Mouse (Mus musculus) cerebellum, adult 9-11 months (tissue): ENCODE results near the gene Cd207.
"Not testable (repeated sequence)": the region's sequence is repeated elsewhere in the genome, so short reads cannot be mapped to it uniquely, and the experiment has no call there.

Experiments used
- DNase-seq: peaks from one replicate; pipeline ENCODE4 v3.0.0; 2022

Cd207 gene

GRCm38 (mm10) chr6:83696684-83697083, 19.0 kb upstream of the Cd207 start:
- DNase-seq, result no peak

DNA sequence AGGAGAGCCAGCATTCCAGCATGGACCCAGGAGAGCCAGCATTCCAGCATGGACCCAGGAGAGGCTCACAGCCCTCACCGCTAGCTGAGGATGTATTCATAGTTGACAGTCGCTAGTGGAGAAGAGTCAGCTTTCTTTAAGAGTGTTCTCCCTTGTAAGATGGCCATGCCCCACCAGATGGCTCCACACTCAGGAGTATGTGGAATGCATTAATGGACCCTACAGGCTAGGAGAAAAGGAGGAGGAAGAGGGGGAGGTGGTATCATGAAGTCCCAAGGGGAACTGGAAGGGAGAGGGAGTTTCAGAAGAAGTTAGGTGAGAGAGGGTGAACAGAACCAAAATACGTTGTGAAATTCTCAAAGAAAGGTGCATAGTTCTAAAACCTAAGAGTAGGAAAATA, 18.1 kb upstream of the Cd207 start:
- DNase-seq, result no peak

DNA sequence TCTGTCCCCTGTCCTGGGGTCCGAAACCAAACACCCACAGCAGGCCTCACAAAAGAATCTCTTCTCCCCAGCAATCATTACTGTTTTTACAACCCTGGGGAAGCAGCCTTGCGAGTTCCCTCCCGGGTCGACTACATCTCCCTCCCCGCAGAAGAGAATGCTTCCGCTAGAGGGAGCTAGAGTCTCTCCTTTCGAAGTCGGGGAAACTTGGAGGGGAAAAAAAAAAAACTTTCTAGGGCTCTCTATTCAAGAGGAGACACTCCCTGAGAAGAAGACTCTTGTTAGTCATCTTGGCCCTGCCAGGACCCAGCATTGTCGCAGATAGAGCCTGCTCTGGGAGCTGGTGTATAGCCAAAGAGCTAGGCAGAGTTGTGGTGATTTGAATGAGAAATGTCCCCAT, 16.2 kb upstream of the Cd207 start:
- DNase-seq, result no peak

GRCm38 (mm10) chr6:83692962-83693361, 15.3 kb upstream of the Cd207 start:
- no peak for DNase-seq

GRCm38 (mm10) chr6:83690936-83691335, 13.3 kb upstream of the Cd207 start:
- DNase-seq, result no peak

DNA sequence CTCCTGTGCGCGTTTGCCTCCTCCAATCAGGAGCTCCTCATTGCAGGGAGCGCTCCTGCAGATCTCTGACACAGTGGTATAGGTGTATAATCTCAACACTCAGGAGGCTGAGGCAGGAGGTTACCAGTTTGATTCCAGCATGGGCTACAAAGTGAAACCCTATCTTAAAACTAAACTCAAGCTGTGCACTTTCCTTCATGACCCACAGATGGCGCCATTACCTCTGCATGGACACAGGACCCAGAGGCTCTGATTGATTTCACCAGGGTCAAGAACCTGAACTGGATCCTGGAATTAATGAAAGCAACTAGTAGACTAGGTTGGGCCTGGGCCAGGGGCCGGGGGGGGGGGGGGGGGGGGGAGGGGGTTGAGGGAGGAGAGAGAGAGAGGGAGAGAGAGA, 12.6 kb upstream of the Cd207 start:
- no peak for DNase-seq

DNA sequence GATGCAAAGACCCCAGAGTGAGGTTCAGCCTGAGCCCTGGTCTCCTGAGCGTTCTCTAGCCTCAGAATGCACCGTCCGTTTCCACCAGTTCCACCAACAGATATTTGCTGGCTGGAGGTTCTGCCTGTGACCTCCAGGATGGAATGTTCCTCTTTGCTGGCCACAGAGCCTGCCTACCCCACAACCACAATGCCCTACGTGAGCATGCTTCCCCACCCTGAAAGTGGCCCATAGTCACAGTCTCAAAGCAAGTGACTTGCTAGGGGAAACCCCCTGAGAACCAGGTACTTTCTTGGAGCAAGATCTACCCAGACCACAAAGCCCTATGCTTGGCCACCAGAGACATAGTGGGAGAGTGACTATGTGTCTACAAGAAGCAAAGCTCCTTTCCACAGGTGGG, 11.7 kb upstream of the Cd207 start:
- DNase-seq, result no peak

- peak; percentile 47 for DNase-seq
Observed at GRCm38 (mm10) chr6:83673395-83673794, 4.3 kb downstream of the Cd207 start.

DNA sequence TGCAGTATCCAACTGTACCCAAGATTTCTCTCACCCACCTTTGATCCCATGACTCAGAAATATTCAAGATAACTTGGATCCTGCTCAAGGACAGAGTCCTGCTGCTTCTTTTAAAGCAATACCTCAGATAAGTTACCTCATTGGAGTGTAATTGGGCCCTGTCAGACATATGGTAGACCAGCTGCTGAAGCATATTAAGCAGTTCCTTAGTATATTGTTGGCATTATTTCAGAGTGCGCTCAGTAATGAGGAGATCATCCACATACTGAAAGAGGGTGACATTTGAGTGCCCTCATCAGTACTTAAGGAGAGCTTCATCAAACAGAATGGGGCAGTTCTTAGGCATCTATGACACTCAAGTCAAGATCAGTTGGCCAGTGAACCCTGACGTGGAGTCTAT, 12.6 kb downstream of the Cd207 start:
- no peak for DNase-seq

DNA sequence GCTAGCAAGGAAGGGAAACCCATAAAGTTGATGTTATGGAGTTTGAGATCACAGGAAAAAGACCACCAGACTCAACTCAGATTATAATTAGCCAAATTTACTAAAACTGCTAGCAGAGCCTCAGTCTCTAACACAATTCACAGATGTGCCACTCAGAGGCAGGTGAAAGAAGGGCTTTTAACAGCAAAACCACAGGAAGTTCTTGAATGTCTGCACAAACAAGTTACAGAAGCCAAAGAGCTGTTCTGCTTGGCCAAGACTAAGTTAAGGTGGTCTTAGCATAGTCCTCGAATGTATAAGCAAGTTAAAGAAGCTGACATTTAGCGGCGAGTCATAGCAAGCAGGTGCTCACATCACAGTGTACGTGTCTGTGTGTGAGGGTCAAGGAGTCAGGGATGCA, 16.8 kb downstream of the Cd207 start:
- no peak for DNase-seq

- no peak for DNase-seq
Observed at GRCm38 (mm10) chr6:83656087-83656486, 21.6 kb downstream of the Cd207 start, which contains the start of gene Clec4f. Clec4f (minus strand) TSS chr6:83656187.

DNA sequence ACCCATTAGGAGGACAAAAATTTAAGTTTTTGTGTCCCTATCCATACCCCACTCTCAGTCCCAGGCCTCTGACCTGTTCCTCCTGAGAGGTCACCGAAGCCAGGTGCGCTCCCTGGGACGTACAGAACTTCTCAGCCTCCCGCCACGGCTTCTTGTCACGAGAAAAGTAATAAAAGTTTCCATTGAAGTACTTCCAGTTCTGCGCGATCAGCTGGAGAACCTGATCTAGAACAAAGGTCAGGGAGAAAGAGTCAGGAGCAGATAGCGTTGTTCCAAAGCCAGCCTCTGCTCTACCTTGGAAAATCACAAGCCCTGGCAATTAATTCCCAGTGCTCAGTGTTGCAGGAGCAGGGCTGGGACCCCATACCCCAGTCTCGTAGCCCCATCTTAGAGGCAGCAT, 30.9 kb downstream of the Cd207 start:
- no peak for DNase-seq

- no peak for DNase-seq
Observed at GRCm38 (mm10) chr6:83635329-83635728, 42.3 kb downstream of the Cd207 start.

DNA sequence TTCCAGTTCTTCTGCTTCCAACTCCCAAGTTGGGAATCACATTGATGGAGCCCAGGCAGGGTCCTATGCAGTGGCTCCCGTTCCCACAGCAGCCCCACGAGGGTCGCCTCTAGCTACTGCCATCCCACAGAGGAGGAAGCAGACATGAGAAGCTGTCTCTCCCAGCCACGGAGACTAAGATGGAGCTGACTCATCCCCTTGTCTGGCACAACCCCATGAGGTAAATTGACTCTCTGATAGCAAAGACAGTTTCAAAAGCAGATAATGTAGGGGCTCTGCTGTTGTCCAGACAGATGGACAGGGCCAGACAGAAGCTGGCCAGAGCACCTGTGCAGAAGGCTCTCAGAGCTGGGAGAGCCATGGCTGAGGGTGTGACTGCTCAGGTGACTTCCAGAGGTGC, 43.0 kb downstream of the Cd207 start:
- DNase-seq, result not testable (repeated sequence)

DNA sequence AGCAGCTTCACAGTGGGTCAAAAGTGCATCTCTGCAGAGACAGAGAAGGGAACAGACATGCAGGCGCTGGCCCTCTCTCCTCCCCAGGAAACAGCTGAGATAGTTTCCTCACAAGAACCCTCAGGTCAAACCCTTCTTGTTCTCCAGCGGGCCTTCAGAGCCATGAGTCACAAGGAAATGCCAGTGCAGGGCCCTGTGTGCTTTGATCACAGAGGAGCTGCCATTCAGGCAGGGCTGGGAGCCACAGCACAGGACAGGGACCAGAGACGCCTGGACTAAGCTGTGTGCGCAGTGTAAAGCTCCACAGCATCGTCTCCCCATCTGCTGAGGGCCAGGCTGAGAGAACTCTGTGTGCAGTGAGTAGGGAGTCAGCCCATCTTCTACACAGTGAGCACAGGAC, 43.6 kb downstream of the Cd207 start:
- DNase-seq, result not testable (repeated sequence)

DNA sequence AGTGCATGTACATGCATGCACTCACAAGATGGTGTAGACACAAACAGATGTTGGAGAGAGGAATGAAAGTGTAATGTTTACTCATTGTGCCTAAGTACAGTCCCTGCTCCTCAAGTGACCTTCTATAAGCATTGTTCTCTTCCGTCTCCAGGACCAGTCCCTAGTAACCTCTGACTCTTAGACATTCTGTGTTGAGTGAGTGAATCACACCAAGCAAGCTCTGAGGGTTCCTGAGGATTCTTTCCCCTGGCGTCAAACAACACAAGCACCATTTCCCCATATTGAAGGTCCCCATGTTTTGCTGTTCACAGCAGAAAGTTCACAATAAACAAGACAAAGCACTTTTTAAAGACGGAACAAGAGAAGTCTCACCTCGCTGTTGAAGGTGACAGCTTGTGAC, 45.8 kb downstream of the Cd207 start:
- DNase-seq, result no peak

DNA sequence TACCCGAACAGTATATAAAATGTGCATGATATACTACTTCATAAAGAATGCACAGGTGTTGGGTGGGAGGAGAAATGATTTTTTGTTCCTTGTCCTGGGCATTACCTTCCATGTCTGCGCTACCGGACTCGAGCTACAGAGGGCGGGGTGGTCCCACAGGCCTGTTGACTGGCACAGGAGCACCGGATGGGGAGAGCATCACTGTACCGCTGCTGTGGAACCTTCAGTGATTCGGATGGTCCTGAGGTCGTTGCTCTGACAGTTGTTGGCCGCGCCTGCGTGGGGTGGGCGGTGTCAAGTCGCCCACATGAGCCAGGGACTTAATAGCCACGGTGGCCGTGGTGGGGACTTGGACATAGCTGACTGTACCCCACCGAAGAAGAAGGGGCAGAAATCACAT, 50.9 kb downstream of the Cd207 start:
- DNase-seq, result no peak
